Mouse (Mus musculus) ovary, postnatal 14 days (tissue): ENCODE measurements around the gene Irx3.

Experiments used
- DNase-seq: peaks from one replicate; pipeline ENCODE4 v3.0.0; 2022; ENCODE audit warnings: low spot score

Gene Irx3

DNA sequence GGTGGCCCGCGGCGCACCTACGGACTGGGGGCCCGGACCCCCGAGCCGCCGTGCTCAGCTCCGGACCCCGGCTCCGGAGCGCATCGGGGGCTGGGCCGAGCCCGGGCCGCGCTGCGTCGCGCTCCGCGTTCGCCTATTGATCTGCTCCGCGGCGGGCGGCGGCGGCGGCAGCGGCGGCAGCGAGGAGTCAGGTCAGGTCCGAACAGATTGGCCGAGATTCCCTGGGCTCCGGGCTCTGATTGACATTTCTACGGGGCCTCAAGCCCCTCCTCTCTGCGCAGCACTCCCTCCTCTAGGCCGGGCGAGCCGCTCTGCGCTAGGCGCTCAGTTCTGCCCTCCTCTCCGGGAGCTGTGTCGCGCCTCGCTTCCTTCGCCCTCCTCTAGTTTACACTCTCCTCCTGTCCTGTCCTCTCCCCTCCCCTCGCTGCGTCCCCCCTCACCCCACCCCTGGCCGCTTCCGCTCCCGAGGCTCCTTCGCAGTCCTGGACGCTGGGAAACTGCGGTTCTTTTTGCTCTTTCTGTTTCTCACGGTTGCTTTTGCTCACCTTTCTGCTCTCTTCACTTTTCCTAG is 541 bp downstream of the Irx3 start:
- DNase-seq, result no peak

DNA sequence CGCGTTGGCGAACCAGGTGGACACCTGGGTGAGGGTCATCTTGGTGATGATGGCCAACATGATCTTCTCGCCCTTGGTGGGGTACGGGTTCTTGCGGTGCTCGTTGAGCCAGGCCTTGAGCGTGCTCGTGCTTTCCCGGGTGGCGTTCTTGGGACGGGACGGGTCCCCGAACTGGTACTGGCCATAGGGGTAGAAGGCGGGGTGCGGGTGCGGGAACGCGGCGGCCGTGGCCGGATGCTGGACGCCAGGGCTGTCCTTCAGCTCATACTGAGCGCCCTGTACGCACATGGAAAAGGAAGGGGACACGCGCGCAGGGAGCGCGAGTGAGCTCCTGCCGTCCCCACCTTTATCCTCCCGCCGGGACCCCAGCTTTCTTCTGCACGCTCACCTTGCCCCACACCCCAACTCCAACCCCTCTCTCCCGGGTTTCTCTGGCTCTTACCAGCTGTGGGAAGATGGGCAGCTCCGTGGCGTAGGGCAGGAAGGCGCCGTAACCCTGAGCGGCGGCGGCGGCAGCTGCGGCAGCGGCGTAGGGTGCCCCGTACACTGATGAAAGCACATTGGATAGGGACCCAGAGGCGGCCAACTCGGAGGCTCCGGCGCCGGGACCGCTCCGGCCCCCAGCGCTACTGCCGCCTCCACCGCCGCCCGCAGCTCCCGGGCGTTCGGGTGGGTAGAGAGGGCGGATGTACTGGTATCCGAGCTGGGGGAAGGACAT is 1.2 kb downstream of the Irx3 start:
- DNase-seq, result no peak

GRCm38 (mm10) chr8:91799681-91800522 is 2.0 kb downstream of the Irx3 start:
- no peak for DNase-seq

DNA sequence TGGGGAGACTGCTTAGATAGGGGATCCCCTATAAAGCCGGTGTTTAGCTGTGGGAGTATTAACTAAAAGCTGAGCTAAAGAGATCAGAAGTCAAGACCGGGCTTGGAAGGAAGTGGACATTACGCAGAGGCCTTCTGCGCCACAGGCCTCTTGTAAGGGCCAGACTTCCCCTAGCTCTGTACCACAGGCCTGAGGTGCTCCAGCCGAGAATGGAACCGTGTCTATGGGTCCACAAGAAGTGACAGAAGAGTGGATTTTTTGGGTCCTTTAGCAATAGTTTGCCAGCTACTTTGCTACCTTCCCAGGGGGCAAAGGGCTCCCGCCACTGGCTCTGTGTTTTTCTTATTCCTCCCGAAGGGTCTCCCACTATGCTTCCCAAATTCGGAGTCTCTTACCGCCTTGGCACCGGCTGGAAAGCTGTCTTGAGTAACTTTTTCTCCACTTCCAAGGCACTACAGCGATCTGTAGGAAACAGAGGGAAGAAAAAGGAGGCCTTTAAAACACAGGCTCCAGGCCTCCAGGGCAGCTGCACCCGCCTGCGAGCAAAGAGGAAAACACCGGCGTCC is 2.8 kb downstream of the Irx3 start:
- DNase-seq, result no peak

- DNase-seq, result peak; percentile 52
Observed at GRCm38 (mm10) chr8:91797626-91798271, 4.1 kb downstream of the Irx3 start.

- DNase-seq, result no peak
Observed at GRCm38 (mm10) chr8:91793846-91794245, 8.0 kb downstream of the Irx3 start.

DNA sequence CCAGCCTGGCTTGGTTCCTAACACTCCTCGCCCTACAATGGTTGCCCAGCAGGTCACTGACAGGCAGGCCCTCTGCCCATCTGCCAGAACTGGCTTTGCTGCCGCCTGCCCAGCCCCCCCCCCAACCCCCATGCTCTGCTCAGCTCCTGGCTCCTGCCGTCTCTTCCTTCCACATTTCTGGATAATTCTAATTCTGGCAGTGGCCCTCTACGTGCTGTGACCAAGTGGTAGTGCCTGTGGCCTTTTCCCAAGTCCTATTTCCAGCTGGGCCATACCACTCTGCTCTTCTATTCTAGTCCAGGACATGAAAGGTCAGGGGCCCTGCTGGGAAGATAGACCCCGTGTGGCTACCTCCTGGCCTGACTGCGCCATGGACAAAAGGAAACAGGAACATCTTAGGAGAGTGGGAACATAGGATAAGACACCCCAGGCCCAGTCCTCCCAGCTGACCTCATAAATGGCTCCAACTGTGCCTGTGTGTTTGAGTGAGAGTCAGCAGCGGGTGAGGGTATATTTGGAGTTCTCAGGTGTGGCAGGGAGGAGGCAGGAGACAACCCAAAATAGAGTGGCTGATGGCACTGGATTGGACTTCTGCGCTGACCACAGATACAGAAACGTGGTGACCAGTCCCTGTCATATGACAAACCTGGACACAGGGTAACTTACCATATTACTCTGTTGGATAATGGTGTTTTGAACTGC is 14.5 kb downstream of the Irx3 start:
- DNase-seq, result no peak

DNA sequence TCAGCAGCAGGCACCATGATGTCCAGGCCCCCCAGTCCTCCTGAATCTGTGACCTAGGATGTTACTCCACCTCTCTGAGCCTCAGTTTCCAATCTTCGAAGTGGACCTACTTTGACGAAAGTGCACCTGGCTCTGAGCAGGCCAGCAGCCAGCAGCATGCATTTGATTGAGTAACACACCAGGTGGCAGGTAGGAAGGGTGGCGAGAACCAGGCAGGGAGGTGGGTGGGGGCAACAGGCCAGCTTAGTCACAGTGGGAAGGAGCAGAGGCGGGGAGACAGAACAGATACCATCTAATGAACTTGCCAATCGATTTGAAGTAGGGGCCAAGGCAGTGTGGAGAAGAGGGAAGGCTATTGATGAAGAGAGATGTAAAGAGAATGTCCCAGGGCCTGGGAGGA is 18.9 kb downstream of the Irx3 start:
- DNase-seq, result no peak

GRCm38 (mm10) chr8:91782201-91782600 is 19.7 kb downstream of the Irx3 start:
- no peak for DNase-seq

GRCm38 (mm10) chr8:91780648-91781047 is 21.2 kb downstream of the Irx3 start:
- DNase-seq, result no peak

GRCm38 (mm10) chr8:91768857-91769256 is 33.0 kb downstream of the Irx3 start:
- no peak for DNase-seq

- no peak for DNase-seq
Observed at GRCm38 (mm10) chr8:91765411-91766034, 36.3 kb downstream of the Irx3 start.

- DNase-seq, result no peak
Observed at GRCm38 (mm10) chr8:91755566-91755965, 46.3 kb downstream of the Irx3 start.

- DNase-seq, result no peak
Observed at GRCm38 (mm10) chr8:91755062-91755461, 46.8 kb downstream of the Irx3 start.

GRCm38 (mm10) chr8:91750794-91751125 is 51.1 kb downstream of the Irx3 start:
- no peak for DNase-seq

GRCm38 (mm10) chr8:91750096-91750793 is 51.6 kb downstream of the Irx3 start:
- DNase-seq, result no peak

DNA sequence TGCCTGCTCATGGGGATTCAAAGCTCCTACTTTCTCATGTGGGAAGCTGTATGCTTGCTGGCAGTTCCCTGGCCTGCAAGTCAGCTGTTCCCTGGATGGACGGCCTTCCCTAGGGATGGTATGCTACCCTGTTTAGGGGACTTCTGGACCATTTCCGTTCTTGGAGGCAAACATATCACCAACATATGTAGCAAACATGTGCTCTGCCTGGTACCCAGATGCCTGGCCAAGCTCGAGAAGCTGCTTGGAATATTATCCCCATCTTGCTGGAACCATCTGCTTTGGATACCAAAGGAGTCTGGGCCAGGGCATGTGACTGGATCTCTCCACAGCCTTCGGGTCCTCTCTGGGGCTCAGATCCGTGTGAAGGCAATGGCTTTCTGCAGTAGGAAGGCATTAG is 52.5 kb downstream of the Irx3 start:
- no peak for DNase-seq
